Mouse (Mus musculus) liver, postnatal 0 days (tissue): ENCODE measurements around the gene Nudt4.

ENCODE experiments used
- CTCF ChIP-seq: sonication (generic); IDR thresholded peaks from 2 replicates; pipeline ENCODE4 v1.5.1; 2016; ENCODE audit warnings: antibody characterized with exemption, low read depth
- EP300 ChIP-seq: IDR thresholded peaks from 2 replicates; pipeline ENCODE4 v1.6.1; 2016; ENCODE audit warnings: antibody characterized with exemption, low read depth, mild to moderate bottlenecking

DNA sequence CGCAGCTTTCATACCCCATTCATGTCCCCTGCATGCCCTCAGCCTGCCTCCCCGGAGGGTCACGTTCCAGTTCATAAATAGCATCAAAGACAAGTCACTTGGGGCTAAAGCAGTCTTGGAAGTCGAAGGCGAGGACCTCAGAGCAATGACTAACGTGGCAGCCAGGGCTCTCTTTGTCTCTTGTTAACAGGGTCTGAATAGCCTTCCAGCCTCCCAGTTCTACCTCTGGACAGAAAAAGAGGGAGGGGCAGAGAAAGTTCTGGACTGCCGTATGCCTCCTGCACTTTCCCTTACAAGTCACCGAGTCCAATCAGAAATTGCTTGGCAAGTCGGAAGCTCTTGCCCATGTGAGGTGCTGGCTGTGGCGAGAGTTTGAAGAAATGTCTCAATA is 47.4 kb upstream of the Nudt4 start:
- TF ChIP-seq EP300: no peak
- TF ChIP-seq CTCF: no peak
